ENCODE assay signal across 10 mouse cellular contexts in the genomic region with DNA sequence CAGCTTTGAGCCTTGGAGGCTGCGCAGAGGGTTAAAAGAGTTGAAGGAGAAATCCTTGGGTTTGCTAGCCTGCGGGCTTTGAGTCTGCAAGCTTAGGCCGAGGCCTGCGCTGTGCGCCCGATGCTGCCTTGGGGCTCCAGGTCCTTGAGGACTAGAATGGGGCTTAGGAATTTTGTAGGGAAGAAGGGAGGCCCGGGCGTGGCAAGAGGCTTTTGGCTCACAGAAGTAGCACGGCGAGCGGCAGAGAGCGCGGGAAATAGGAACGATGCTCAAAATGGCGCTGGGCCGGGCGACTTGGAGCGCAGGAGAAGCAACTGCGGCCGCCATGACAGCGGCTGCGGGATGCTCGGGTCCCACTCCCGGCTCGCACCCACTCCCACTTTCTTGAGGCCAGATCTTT. TPM values are rescaled to one million over a fixed set of nuclear protein-coding genes. Genes with fewer than 3 reads are reported as not detected.
DNase-seq lines count a peak whose midpoint lies in the region; ATAC-seq lines count a peak whose summit lies in the region.
"Had no signal": no experiment of that assay in that cellular context is flagged by ENCODE, and none has a peak within 500 bp of the region (broad histone marks: within the 10 kb centered on the region; RNA-seq: fewer than 3 reads in every experiment).

No protein-coding gene starts in this region.

- H3K9ac ChIP-seq in forebrain, embryonic 11.5 days (ENCODE audit: low read length), result no peak overlapping the region; the same call in 1 of the 2 replicates
- H3K9ac ChIP-seq in forebrain, embryonic 14.5 days (ENCODE audit: low read length), result no peak overlapping the region
- peak overlapping the region; percentile 50 for H3K9ac ChIP-seq in hindbrain, embryonic 15.5 days
- H3K9ac ChIP-seq in liver, embryonic 13.5 days, result peak overlapping the region; percentile 39; the same call in 1 of the 2 replicates

- peak; percentile 80 for DNase-seq in forebrain, embryonic 11.5 days (ENCODE audit: low spot score)
- DNase-seq in forebrain, embryonic 14.5 days (ENCODE audit: low spot score), result no peak
- DNase-seq in embryo, embryonic 10 days (ENCODE audit: low spot score), result peak; percentile 86
- no peak for DNase-seq in liver, embryonic 13.5 days
- DNase-seq in cerebellum, adult 11 months, result no peak
- DNase-seq in left cerebral cortex, postnatal 4 days, result no peak
- no peak for DNase-seq in gastrocnemius, postnatal 4 days (ENCODE audit: low spot score in 2 of 2)

- no peaks in the 10 kb centered on the region for H3K36me3 ChIP-seq in forebrain, embryonic 11.5 days (ENCODE audit: control insufficient read depth, insufficient read depth, low read length)
- no peaks in the 10 kb centered on the region for H3K36me3 ChIP-seq in forebrain, embryonic 14.5 days (ENCODE audit: control insufficient read depth, insufficient read depth, low read length)
- H3K36me3 ChIP-seq in hindbrain, embryonic 15.5 days, result no peaks in the 10 kb centered on the region
- no peaks in the 10 kb centered on the region for H3K36me3 ChIP-seq in liver, embryonic 13.5 days

- H3K4me2 ChIP-seq in forebrain, embryonic 11.5 days (ENCODE audit: low read depth, low read length, severe bottlenecking), result peak overlapping the region; percentile 44
- H3K4me2 ChIP-seq in forebrain, embryonic 14.5 days (ENCODE audit: low read length), result no peak overlapping the region; the same call in 1 of the 2 replicates
- H3K4me2 ChIP-seq in hindbrain, embryonic 15.5 days, result peak overlapping the region; percentile 60
- peak overlapping the region; percentile 38 for H3K4me2 ChIP-seq in liver, embryonic 13.5 days

- peaks cover 88% of the 10 kb centered on the region for H3K27me3 ChIP-seq in forebrain, embryonic 11.5 days (ENCODE audit: control insufficient read depth, insufficient read depth, low read length)
- H3K27me3 ChIP-seq in forebrain, embryonic 14.5 days (replicated peaks; ENCODE audit: control insufficient read depth, insufficient read depth, low read length), result peaks cover 92% of the 10 kb centered on the region
- H3K27me3 ChIP-seq in hindbrain, embryonic 15.5 days, result peaks cover 22% of the 10 kb centered on the region; the same call in 1 of the 2 replicates
- H3K27me3 ChIP-seq in liver, embryonic 13.5 days, result peaks cover 89% of the 10 kb centered on the region

- intact Hi-C loops in left cerebral cortex, postnatal 4 days (cut with DNase I), result no loop called here

- peak overlapping the region; percentile 11; the same call in 1 of the 2 replicates for H3K4me3 ChIP-seq in forebrain, embryonic 11.5 days (ENCODE audit: low read depth, low read length)
- no peak overlapping the region for H3K4me3 ChIP-seq in forebrain, embryonic 14.5 days (ENCODE audit: low read depth, low read length)
- peak overlapping the region; percentile 55 for H3K4me3 ChIP-seq in hindbrain, embryonic 15.5 days
- H3K4me3 ChIP-seq in liver, embryonic 13.5 days (replicated peaks), result peak overlapping the region; percentile 16
- H3K4me3 ChIP-seq: erythroblast, embryonic 14.5 days had no signal

- ATAC-seq in forebrain, embryonic 11.5 days (replicated peaks; ENCODE audit: low FRiP score), result no peak
- ATAC-seq in forebrain, embryonic 14.5 days, result no peak
- no peak for ATAC-seq in hindbrain, embryonic 15.5 days (ENCODE audit: low FRiP score, low read depth)
- ATAC-seq in liver, embryonic 13.5 days (ENCODE audit: low read depth), result no peak

- WGBS in forebrain, embryonic 11.5 days, result under 1% methylated on average over 25 of the region's 25 CpGs
- under 1% methylated on average over 25 of the region's 25 CpGs for WGBS in forebrain, embryonic 14.5 days
- WGBS in hindbrain, embryonic 15.5 days, result under 1% methylated on average over 25 of the region's 25 CpGs
- WGBS in liver, embryonic 13.5 days (ENCODE audit: insufficient replicate concordance), result 2% methylated on average over 25 of the region's 25 CpGs

- no peaks in the 10 kb centered on the region for H3K9me3 ChIP-seq in forebrain, embryonic 11.5 days (ENCODE audit: control insufficient read depth, low read length)
- no peaks in the 10 kb centered on the region for H3K9me3 ChIP-seq in forebrain, embryonic 14.5 days (replicated peaks; ENCODE audit: control insufficient read depth, low read length)
- no peaks in the 10 kb centered on the region for H3K9me3 ChIP-seq in hindbrain, embryonic 15.5 days
- no peaks in the 10 kb centered on the region for H3K9me3 ChIP-seq in liver, embryonic 13.5 days (replicated peaks)

- H3K4me1 ChIP-seq in forebrain, embryonic 11.5 days (replicated peaks; ENCODE audit: control insufficient read depth, insufficient read depth, low read length), result peaks cover 7% of the 10 kb centered on the region; the same call in 1 of the 2 replicates
- no peaks in the 10 kb centered on the region for H3K4me1 ChIP-seq in forebrain, embryonic 14.5 days (ENCODE audit: control insufficient read depth, insufficient read depth, low read length)
- peaks cover 18% of the 10 kb centered on the region for H3K4me1 ChIP-seq in hindbrain, embryonic 15.5 days (replicated peaks)
- H3K4me1 ChIP-seq in liver, embryonic 13.5 days (replicated peaks), result no peaks in the 10 kb centered on the region

- H3K27ac ChIP-seq in forebrain, embryonic 11.5 days (ENCODE audit: low read depth, low read length), result no peak overlapping the region
- no peak overlapping the region for H3K27ac ChIP-seq in forebrain, embryonic 14.5 days (ENCODE audit: low read depth, low read length)
- H3K27ac ChIP-seq in hindbrain, embryonic 15.5 days (replicated peaks), result peak overlapping the region; percentile 97
- H3K27ac ChIP-seq in liver, embryonic 13.5 days, result peak overlapping the region; percentile 43; the same call in 1 of the 2 replicates

RNA-seq across cellular contexts. Expression of gene Hoxb2, which starts 4.1 kb away (rescaled TPM):
- 0.12 TPM in 1 of 2 replicates, not detected in the other for polyA plus RNA-seq in forebrain, embryonic 11.5 days (2014; fragmentation: Nextera tagmentation; extraction: Ambion mirVana)
- polyA plus RNA-seq in forebrain, embryonic 14.5 days (2014; fragmentation: Nextera tagmentation; extraction: Ambion mirVana), result not detected in 2 replicates
- 26.8 and 32.9 TPM in 2 replicates for polyA plus RNA-seq in hindbrain, embryonic 15.5 days (2015; fragmentation: Nextera tagmentation; extraction: Ambion mirVana)
- 1.2 and 1.7 TPM in 2 replicates for polyA plus RNA-seq in liver, embryonic 13.5 days (2015; fragmentation: Nextera tagmentation; extraction: Ambion mirVana)
- not detected for total RNA-seq in left cerebral cortex, postnatal 4 days (2021)
- under 1 TPM; 0.44 to 0.93 TPM for total RNA-seq in gastrocnemius, postnatal 4 days (2021)
- polyA plus RNA-seq: C2C12; erythroblast, embryonic 14.5 days had no signal

RNA-seq across cellular contexts. Expression of gene Hoxb1, which starts 11.2 kb away (rescaled TPM):
- not detected in 2 replicates for polyA plus RNA-seq in forebrain, embryonic 11.5 days (2014; fragmentation: Nextera tagmentation; extraction: Ambion mirVana)
- polyA plus RNA-seq in forebrain, embryonic 14.5 days (2014; fragmentation: Nextera tagmentation; extraction: Ambion mirVana), result not detected in 2 replicates
- 0.30 and 0.52 TPM in 2 replicates for polyA plus RNA-seq in hindbrain, embryonic 15.5 days (2015; fragmentation: Nextera tagmentation; extraction: Ambion mirVana)
- 0.05 and 0.08 TPM in 2 replicates for polyA plus RNA-seq in liver, embryonic 13.5 days (2015; fragmentation: Nextera tagmentation; extraction: Ambion mirVana)
- total RNA-seq in left cerebral cortex, postnatal 4 days (2021), result not detected
- total RNA-seq in gastrocnemius, postnatal 4 days (2021), result not detected
- polyA plus RNA-seq: C2C12; erythroblast, embryonic 14.5 days had no signal

RNA-seq across cellular contexts. Expression of gene Hoxb3, which starts 31.2 kb away (rescaled TPM):
- polyA plus RNA-seq in forebrain, embryonic 11.5 days (2014; fragmentation: Nextera tagmentation; extraction: Ambion mirVana), result not detected in 2 replicates
- not detected in 2 replicates for polyA plus RNA-seq in forebrain, embryonic 14.5 days (2014; fragmentation: Nextera tagmentation; extraction: Ambion mirVana)
- polyA plus RNA-seq in hindbrain, embryonic 15.5 days (2015; fragmentation: Nextera tagmentation; extraction: Ambion mirVana), result 12.8 and 13.2 TPM in 2 replicates
- polyA plus RNA-seq in liver, embryonic 13.5 days (2015; fragmentation: Nextera tagmentation; extraction: Ambion mirVana), result 0.08 and 0.13 TPM in 2 replicates
- total RNA-seq in left cerebral cortex, postnatal 4 days (2021), result not detected
- 1 to 10 TPM; 1.0 to 1.3 TPM for total RNA-seq in gastrocnemius, postnatal 4 days (2021)
- polyA plus RNA-seq: C2C12; erythroblast, embryonic 14.5 days had no signal

RNA-seq across cellular contexts. Expression of gene Hoxb4, which starts 36.3 kb away (rescaled TPM):
- not detected in 2 replicates for polyA plus RNA-seq in forebrain, embryonic 11.5 days (2014; fragmentation: Nextera tagmentation; extraction: Ambion mirVana)
- not detected in 2 replicates for polyA plus RNA-seq in forebrain, embryonic 14.5 days (2014; fragmentation: Nextera tagmentation; extraction: Ambion mirVana)
- 3.5 and 3.8 TPM in 2 replicates for polyA plus RNA-seq in hindbrain, embryonic 15.5 days (2015; fragmentation: Nextera tagmentation; extraction: Ambion mirVana)
- 0.16 and 0.20 TPM in 2 replicates for polyA plus RNA-seq in liver, embryonic 13.5 days (2015; fragmentation: Nextera tagmentation; extraction: Ambion mirVana)
- not detected for total RNA-seq in left cerebral cortex, postnatal 4 days (2021)
- under 1 TPM; 0.57 to 0.91 TPM for total RNA-seq in gastrocnemius, postnatal 4 days (2021)
- polyA plus RNA-seq: erythroblast, embryonic 14.5 days had no signal

RNA-seq across cellular contexts. Expression of gene Hoxb5, which starts 51.2 kb away (rescaled TPM):
- polyA plus RNA-seq in forebrain, embryonic 11.5 days (2014; fragmentation: Nextera tagmentation; extraction: Ambion mirVana), result 0.21 TPM in 1 of 2 replicates, not detected in the other
- 0.15 TPM in 1 of 2 replicates, not detected in the other for polyA plus RNA-seq in forebrain, embryonic 14.5 days (2014; fragmentation: Nextera tagmentation; extraction: Ambion mirVana)
- polyA plus RNA-seq in hindbrain, embryonic 15.5 days (2015; fragmentation: Nextera tagmentation; extraction: Ambion mirVana), result 115 and 140 TPM in 2 replicates
- polyA plus RNA-seq in liver, embryonic 13.5 days (2015; fragmentation: Nextera tagmentation; extraction: Ambion mirVana), result 0.44 and 0.58 TPM in 2 replicates
- total RNA-seq in left cerebral cortex, postnatal 4 days (2021), result not detected
- 1 to 10 TPM in 1 of 2 experiments, under 1 TPM in 1; 0.80 to 1.1 TPM for total RNA-seq in gastrocnemius, postnatal 4 days (2021)
- polyA plus RNA-seq: C2C12; erythroblast, embryonic 14.5 days had no signal

Comparison
In these comparisons a context has a peak if more than half of its experiments do, and no peak if none do; other contexts are left out.
1. DNase-seq: peak in forebrain, embryonic 11.5 days (single experiment) and embryo, embryonic 10 days (single experiment); none in forebrain, embryonic 14.5 days (single experiment), liver, embryonic 13.5 days (single experiment), cerebellum, adult 11 months (single experiment), left cerebral cortex, postnatal 4 days (single experiment) and gastrocnemius, postnatal 4 days (0 of 2).
2. H3K27ac ChIP-seq: peak in hindbrain, embryonic 15.5 days (single experiment) and liver, embryonic 13.5 days (single experiment); none in forebrain, embryonic 11.5 days (single experiment) and forebrain, embryonic 14.5 days (single experiment).
3. H3K9ac ChIP-seq: peak in hindbrain, embryonic 15.5 days (single experiment) and liver, embryonic 13.5 days (single experiment); none in forebrain, embryonic 11.5 days (single experiment) and forebrain, embryonic 14.5 days (single experiment).
4. RNA of gene Hoxb2, which starts 4.1 kb away (polyA plus RNA-seq): 26.8 to 32.9 TPM in hindbrain, embryonic 15.5 days; 1.2 to 1.7 TPM in liver, embryonic 13.5 days, 0.12 TPM in forebrain, embryonic 11.5 days and not detected in forebrain, embryonic 14.5 days; every median in the first group is over 10 times any median in the second.
5. RNA of gene Hoxb3, which starts 31.2 kb away (polyA plus RNA-seq): 12.8 to 13.2 TPM in hindbrain, embryonic 15.5 days; 0.08 to 0.13 TPM in liver, embryonic 13.5 days, not detected in forebrain, embryonic 11.5 days and not detected in forebrain, embryonic 14.5 days; every median in the first group is over 10 times any median in the second.